Mouse (Mus musculus) brain, embryonic 14.5 days (tissue): ENCODE results near the gene Ugp2. TPM values are rescaled to one million over a fixed set of nuclear protein-coding genes. Genes with fewer than 3 reads are reported as not detected.

Experiments
- DNase-seq: peaks from one replicate; pipeline ENCODE4 v3.0.0-alpha.2; 2011; ENCODE audit warnings: low read depth
- CTCF ChIP-seq: fragments of 200-500 bp; IDR thresholded peaks from 2 replicates; pipeline ENCODE4 v1.5.1; 2012; ENCODE audit warnings: inconsistent platforms, mild to moderate bottlenecking, moderate library complexity, borderline replicate concordance; ENCODE audit not compliant: insufficient read depth, insufficient read length; ENCODE audit errors: extremely low read depth
- POLR2A ChIP-seq: fragments of 200-500 bp; IDR thresholded peaks from 2 replicates; pipeline ENCODE4 v1.6.1; 2012; ENCODE audit warnings: mild to moderate bottlenecking, inconsistent platforms, borderline replicate concordance; ENCODE audit not compliant: poor library complexity, insufficient read depth, insufficient read length, severe bottlenecking; ENCODE audit errors: extremely low read depth
- polyA plus RNA-seq: library from polyadenylated mRNA; depleted of rRNA; stranded (reverse); fragments of >200 nt; gene quantifications from 2 replicates; pipeline ENCODE4 v1.2.3, GENCODE M21; 2012

The Ugp2 gene
- polyA plus RNA-seq, 1 experiment, result 29.0 TPM

- peak; percentile 13 for DNase-seq
- no peak for TF ChIP-seq POLR2A
- no peak for TF ChIP-seq CTCF
Measured at GRCm38 (mm10) chr11:21369248-21370016, 1.6 kb downstream of the Ugp2 start.

- DNase-seq, result peak; percentile 13
Measured at GRCm38 (mm10) chr11:21368466-21368865, 2.5 kb downstream of the Ugp2 start.

DNA sequence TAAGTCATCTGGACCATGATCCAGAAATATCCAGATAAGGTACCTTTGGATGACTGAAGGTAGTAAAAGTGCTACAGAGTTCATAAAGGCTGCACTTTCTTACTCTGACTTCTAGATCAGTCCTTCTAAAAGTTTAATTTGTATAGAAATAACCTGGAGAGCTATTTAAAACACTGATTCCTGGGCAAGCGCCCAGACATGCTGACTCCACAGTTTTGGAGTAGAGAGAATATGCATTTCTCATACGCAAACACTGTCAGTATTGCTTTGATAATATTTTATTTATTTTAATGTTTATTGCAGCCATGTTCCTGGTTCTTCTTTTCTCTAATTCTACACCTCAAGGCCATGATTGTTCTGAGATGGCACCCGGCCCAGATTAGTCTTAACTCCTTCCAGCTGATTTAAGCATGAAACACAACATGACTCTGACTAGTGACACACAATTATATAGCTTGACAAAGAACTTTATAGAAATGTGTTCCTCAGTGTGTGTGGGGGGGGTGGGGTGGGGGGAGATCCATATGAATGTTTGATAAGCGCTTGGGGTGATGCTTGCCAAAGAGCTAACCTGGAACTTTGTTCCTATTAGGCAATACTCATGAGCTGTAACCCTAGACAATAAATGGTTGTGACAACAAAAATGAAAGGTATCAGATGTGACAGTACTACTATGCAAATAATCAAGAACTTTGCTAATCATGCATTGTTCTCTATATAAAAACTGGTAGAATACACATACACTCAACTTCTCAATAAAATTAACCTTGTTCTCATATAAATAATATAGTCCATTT is 7.7 kb downstream of the Ugp2 start:
- DNase-seq, result peak; percentile 18
- TF ChIP-seq CTCF, result no peak
- TF ChIP-seq POLR2A, result no peak

More at GRCm38 (mm10) chr11:21368466-21368865, 2.5 kb downstream of the Ugp2 start:
- TF ChIP-seq CTCF (no peak), POLR2A (no peak)

- no peak for DNase-seq
- TF ChIP-seq CTCF (no peak), POLR2A (no peak)
Measured at GRCm38 (mm10) chr11:21351296-21351695, 19.7 kb downstream of the Ugp2 start.

DNA sequence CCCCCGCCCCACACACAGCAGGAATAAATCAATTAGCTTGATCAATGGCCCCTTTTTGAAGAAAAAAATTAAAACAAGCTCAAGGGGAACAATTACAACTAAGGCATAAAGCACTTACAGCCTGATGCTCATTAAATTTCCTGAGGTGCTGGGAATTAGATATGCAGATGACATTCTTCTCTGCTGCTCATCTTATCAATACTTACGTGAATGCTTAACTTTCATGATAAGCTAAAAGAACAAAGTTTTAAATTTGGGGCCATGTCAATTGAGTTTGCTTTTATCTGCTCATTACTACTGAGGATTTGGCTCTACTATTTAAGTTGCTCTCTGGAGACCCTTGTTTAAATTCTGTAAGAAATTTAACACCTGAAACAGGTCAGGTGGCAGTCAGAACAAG is 22.1 kb downstream of the Ugp2 start:
- no peak for TF ChIP-seq CTCF
- no peak for TF ChIP-seq POLR2A
- no peak for DNase-seq

DNA sequence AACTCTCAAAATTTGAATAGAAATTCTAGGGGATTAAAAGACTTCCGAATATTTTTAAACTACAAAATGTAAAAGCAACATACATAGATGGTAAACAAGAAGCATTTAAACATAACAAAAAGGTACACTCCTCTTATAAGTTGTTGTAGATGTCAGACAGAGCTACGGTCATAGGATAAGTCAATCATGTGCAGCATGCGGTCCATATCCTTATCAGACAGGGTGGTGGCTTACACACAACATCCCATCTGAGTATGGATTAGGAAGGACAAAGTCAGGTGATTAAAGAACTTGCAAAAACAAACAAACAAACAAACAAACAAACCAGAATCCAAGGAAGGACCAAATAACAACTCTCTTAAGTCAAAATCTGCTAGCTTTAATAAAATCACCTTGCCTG is 25.0 kb downstream of the Ugp2 start:
- no peak for TF ChIP-seq POLR2A
- no peak for TF ChIP-seq CTCF
- no peak for DNase-seq

GRCm38 (mm10) chr11:21343490-21343889 is 27.5 kb downstream of the Ugp2 start:
- no peak for DNase-seq
- no peak for TF ChIP-seq POLR2A
- TF ChIP-seq CTCF, result no peak

DNA sequence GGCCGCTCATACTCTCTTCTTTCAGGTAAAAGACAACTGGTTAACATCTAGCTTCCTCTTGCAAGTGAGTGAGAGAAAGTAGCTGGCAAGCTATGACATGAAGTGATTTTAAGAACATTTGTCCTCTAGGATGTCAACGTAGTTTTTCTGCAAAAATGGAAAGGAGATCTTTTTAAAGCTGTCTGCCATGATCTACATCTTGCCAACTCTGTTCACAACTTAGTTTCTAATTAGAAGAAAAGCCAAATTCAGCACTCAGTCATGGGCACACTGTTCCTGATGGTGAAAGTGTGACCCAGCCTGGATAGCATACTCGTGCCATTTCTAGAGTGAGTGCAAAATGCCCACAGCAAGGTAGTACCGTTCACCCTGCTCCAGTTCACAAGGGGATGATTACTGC is 31.9 kb downstream of the Ugp2 start:
- no peak for DNase-seq
- TF ChIP-seq CTCF (no peak), POLR2A (no peak)

GRCm38 (mm10) chr11:21337855-21338254 is 33.1 kb downstream of the Ugp2 start:
- TF ChIP-seq CTCF (no peak), POLR2A (no peak)

GRCm38 (mm10) chr11:21332639-21333295 is 38.2 kb downstream of the Ugp2 start:
- no peak for DNase-seq
- no peak for TF ChIP-seq POLR2A
- no peak for TF ChIP-seq CTCF

More at GRCm38 (mm10) chr11:21337855-21338254, 33.1 kb downstream of the Ugp2 start:
- no peak for DNase-seq

DNA sequence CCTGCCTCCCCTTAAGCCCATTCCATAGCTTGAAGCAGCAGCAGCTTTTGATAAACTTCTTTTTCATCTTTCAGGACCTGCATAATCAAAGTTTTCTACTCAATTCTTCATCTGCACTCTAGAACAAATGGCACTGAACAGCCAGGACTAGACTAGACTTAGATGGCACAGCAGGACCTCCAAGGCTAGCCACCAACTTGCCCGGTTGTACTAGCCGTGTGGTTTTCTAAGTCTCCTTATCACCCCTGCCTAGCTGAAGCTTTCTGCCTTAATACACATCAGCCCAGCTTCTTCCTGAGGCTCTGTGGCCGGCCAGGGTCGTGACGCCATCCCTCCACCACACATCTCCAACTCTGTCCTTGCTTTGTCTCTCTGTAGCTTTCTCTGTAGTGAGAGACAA is 42.9 kb downstream of the Ugp2 start:
- TF ChIP-seq POLR2A (no peak), CTCF (no peak)
- no peak for DNase-seq

DNA sequence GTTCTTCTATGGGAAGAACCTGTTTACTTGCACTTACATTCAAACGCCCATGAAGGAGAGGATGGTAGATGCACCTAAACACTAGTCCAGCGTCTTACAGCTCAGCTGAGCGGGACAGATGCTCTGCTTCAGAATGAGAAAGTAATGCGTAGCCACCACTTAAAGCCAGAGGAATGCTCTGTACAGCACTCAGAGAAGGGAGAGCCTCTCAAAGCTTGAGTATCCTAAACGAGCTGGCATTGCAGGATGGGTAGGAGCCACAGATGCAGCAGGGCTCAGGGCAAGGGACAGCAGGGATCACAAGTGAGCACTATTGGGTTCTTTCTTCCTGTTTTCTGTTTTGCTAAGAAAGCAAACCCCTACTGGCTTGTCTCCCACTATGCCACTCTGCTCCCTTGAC is 43.5 kb downstream of the Ugp2 start:
- no peak for TF ChIP-seq CTCF
- no peak for TF ChIP-seq POLR2A
- no peak for DNase-seq

DNA sequence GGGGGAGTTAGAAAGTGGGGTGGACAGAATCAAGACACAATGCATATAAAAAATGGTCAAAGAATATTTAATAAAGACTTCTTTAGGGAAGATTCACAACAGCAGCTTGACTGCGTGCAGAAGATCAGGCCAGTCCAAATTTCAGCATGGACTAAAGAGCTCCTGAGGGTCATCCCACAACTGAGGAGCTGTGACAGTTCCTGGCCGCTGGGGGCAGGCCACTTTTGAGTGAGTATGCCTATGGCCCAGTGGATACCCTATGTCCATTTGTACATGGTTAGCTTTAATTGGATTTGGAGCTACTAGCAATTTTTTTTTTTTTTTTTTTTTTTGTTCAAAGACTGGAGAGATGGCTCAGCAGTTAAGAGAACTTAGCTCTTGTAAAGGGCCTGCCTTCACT is 44.2 kb downstream of the Ugp2 start:
- TF ChIP-seq CTCF, result peak; percentile 29; the same call in 1 of the 2 replicates
- no peak for TF ChIP-seq POLR2A
- no peak for DNase-seq
